Mouse (Mus musculus) CH12.LX (cell line): ENCODE measurements around the gene Soga1. TPM values are rescaled to one million over a fixed set of nuclear protein-coding genes. Genes with fewer than 3 reads are reported as not detected.

Experiments
- DNase-seq: peaks from one replicate; pipeline ENCODE4 v3.0.0-alpha.2; 2013; ENCODE audit errors: extremely low read depth
- H3K27ac ChIP-seq: 2 replicates; pipeline ENCODE4 v1.5.1; 2012; ENCODE audit warnings: low read depth, mild to moderate bottlenecking, control low read depth, moderate library complexity; ENCODE audit not compliant: insufficient read depth
- H3K27me3 ChIP-seq: replicated peaks from 2 replicates; pipeline ENCODE3; 2012; ENCODE audit warnings: inconsistent platforms
- H3K36me3 ChIP-seq, 2 experiments: replicated peaks in 1 of 2; 2 replicates each; pipeline versions ENCODE3 to v1.6.1; 2012; ENCODE audit warnings: inconsistent platforms in 1 of 2, low read length in 1 of 2, mild to moderate bottlenecking in 1 of 2, mixed read lengths in 1 of 2, moderate library complexity in 1 of 2; ENCODE audit not compliant: control insufficient read depth in 1 of 2, insufficient read depth in 1 of 2
- H3K4me1 ChIP-seq, 2 experiments: 2 replicates each; pipeline ENCODE4 v1.6.1; 2012; ENCODE audit warnings: inconsistent platforms in 1 of 2, moderate library complexity in 1 of 2; ENCODE audit not compliant: insufficient read depth in 2 of 2, control insufficient read depth in 1 of 2
- H3K4me2 ChIP-seq: 2 replicates; pipeline ENCODE4 v1.6.1; 2012; ENCODE audit warnings: low read depth, mild to moderate bottlenecking, control low read depth; ENCODE audit not compliant: poor library complexity, insufficient read depth, severe bottlenecking
- H3K4me3 ChIP-seq, 3 experiments: fragments of 150-350 bp in 1 of 3; sonication (generic) in 1 of 3; replicated peaks in 1 of 3; 2 replicates each; pipeline versions ENCODE3 to v1.5.1; 2011 to 2012; ENCODE audit warnings: low read depth in 2 of 3, low read length in 2 of 3, mild to moderate bottlenecking in 2 of 3, moderate library complexity in 2 of 3, control low read depth in 1 of 3, improper control_type of control experiment in 1 of 3, inconsistent platforms in 1 of 3, mixed read lengths in 1 of 3; ENCODE audit not compliant: poor library complexity in 1 of 3
- H3K79me2 ChIP-seq: replicated peaks from 2 replicates; pipeline ENCODE4 v1.6.1; 2012; ENCODE audit warnings: mild to moderate bottlenecking, moderate library complexity; ENCODE audit not compliant: control insufficient read depth, poor library complexity, insufficient read depth, severe bottlenecking; ENCODE audit errors: extremely low read depth
- H3K9ac ChIP-seq: 2 replicates; pipeline ENCODE4 v1.6.1; 2012; ENCODE audit warnings: low read depth, mild to moderate bottlenecking, control low read depth, moderate library complexity; ENCODE audit not compliant: insufficient read depth
- H3K9me3 ChIP-seq: replicated peaks from 2 replicates; pipeline ENCODE3; 2012; ENCODE audit warnings: low read length, inconsistent platforms, mixed read lengths
- CTCF ChIP-seq, 2 experiments: IDR thresholded peaks in 1 of 2; conservative IDR thresholded peaks in 1 of 2; 2 replicates each; pipeline ENCODE4 v1.5.1; 2011 to 2012; ENCODE audit warnings: low read depth in 2 of 2, low read length in 2 of 2, improper control_type of control experiment in 1 of 2, inconsistent platforms in 1 of 2, mild to moderate bottlenecking in 1 of 2, moderate library complexity in 1 of 2
- ELF1 ChIP-seq: IDR thresholded peaks from 2 replicates; pipeline ENCODE4 v1.6.1; 2014; ENCODE audit warnings: low read depth, mild to moderate bottlenecking, inconsistent platforms, low read length, improper control_type of control experiment
- ETS1 ChIP-seq: conservative IDR thresholded peaks from 2 replicates; pipeline ENCODE4 v1.6.1; 2012; ENCODE audit warnings: low read depth, mild to moderate bottlenecking, inconsistent platforms, low read length, improper control_type of control experiment, moderate library complexity
- IRF4 ChIP-seq: IDR thresholded peaks from 2 replicates; pipeline ENCODE4 v1.6.1; 2014; ENCODE audit warnings: low read depth, mild to moderate bottlenecking, inconsistent platforms, low read length, improper control_type of control experiment
- MEF2A ChIP-seq: IDR thresholded peaks from 2 replicates; pipeline ENCODE4 v1.6.1; 2014; ENCODE audit warnings: low read depth, mild to moderate bottlenecking, inconsistent platforms, low read length, improper control_type of control experiment, borderline replicate concordance
- MYC ChIP-seq: IDR thresholded peaks from 2 replicates; pipeline ENCODE4 v1.6.1; 2011; ENCODE audit warnings: low read depth, mild to moderate bottlenecking, improper control_type of control experiment, low read length
- NRF1 ChIP-seq: IDR thresholded peaks from 2 replicates; pipeline ENCODE4 v1.6.1; 2014; ENCODE audit warnings: low read depth, mild to moderate bottlenecking, inconsistent platforms, low read length, improper control_type of control experiment, moderate library complexity
- PAX5 ChIP-seq: IDR thresholded peaks from 2 replicates; pipeline ENCODE4 v1.6.1; 2012; ENCODE audit warnings: low read length, inconsistent platforms, mixed read lengths
- POLR2AphosphoS2 ChIP-seq: IDR thresholded peaks from 2 replicates; pipeline ENCODE4 v1.6.1; 2011; ENCODE audit warnings: low read depth, low read length, improper control_type of control experiment
- RAD21 ChIP-seq: IDR thresholded peaks from 2 replicates; pipeline ENCODE4 v1.6.1; 2011; ENCODE audit warnings: low read depth, mild to moderate bottlenecking, low read length, improper control_type of control experiment, moderate library complexity
- SIN3A ChIP-seq: IDR thresholded peaks from 2 replicates; pipeline ENCODE4 v1.6.1; 2012; ENCODE audit warnings: low read length, improper control_type of control experiment, inconsistent platforms
- SMC3 ChIP-seq: IDR thresholded peaks from 2 replicates; pipeline ENCODE4 v1.6.1; 2011; ENCODE audit warnings: low read depth, low read length, improper control_type of control experiment
- TCF12 ChIP-seq: IDR thresholded peaks from 2 replicates; pipeline ENCODE4 v1.6.1; 2014; ENCODE audit warnings: low read depth, mild to moderate bottlenecking, inconsistent platforms, low read length, improper control_type of control experiment
- UBTF ChIP-seq: IDR thresholded peaks from 2 replicates; pipeline ENCODE4 v1.6.1; 2012; ENCODE audit warnings: low read depth, mild to moderate bottlenecking, inconsistent platforms, low read length, improper control_type of control experiment, moderate library complexity
- USF2 ChIP-seq: conservative IDR thresholded peaks from 2 replicates; pipeline ENCODE4 v1.6.1; 2011; ENCODE audit warnings: low read depth, low read length, improper control_type of control experiment
- ZC3H11A ChIP-seq: IDR thresholded peaks from 2 replicates; pipeline ENCODE4 v1.6.1; 2012; ENCODE audit warnings: low read depth, mild to moderate bottlenecking, inconsistent platforms, low read length, improper control_type of control experiment
- ZKSCAN1 ChIP-seq: IDR thresholded peaks from 2 replicates; pipeline ENCODE4 v1.6.1; 2012; ENCODE audit warnings: low read depth, inconsistent platforms, low read length, improper control_type of control experiment, borderline replicate concordance
- ZMIZ1 ChIP-seq: IDR thresholded peaks from 2 replicates; pipeline ENCODE4 v1.6.1; 2012; ENCODE audit warnings: low read depth, mild to moderate bottlenecking, inconsistent platforms, low read length, improper control_type of control experiment
- dilution Hi-C: fragments of 300-500 bp; cut with MboI; formaldehyde crosslinking; loops from 2 replicates; pipeline ENCODE4 v1.14.3; 2020; ENCODE audit warnings: low sequenced_read_pairs; ENCODE audit not compliant: extremely low pct_unique_long_range_greater_than_20kb, extremely low pct_ligation_motif_present
- in situ Hi-C: fragments of 300-500 bp; cut with MboI; formaldehyde crosslinking; loops from 3 replicates; pipeline ENCODE4 v1.14.3; 2019; ENCODE audit warnings: low sequenced_read_pairs, low pct_ligation_motif_present, low pct_unique_long_range_greater_than_20kb, mixed read lengths
- polyA plus RNA-seq: library from polyadenylated mRNA; unstranded; fragments of >175 nt; gene quantifications from 2 replicates; pipeline ENCODE4 v1.2.1, GENCODE M21; 2012; ENCODE audit warnings: low read depth; ENCODE audit not compliant: insufficient read length
- total RNA-seq, 2 experiments: library from RNA; depleted of rRNA; stranded (reverse); fragments of 300-350 nt in 1 of 2; fragments of >200 nt in 1 of 2; gene quantifications; 2 replicates each; pipeline ENCODE4 v1.2.3; 2012 to 2014

The Soga1 gene
- 1.0 and 2.0 TPM in 2 replicates for total RNA-seq (2012; rRNA removed)
- total RNA-seq (2014; rRNA removed): 0.31 and 0.39 TPM in 2 replicates
- polyA plus RNA-seq: 1.8 and 2.0 TPM in 2 replicates

GRCm38 (mm10) chr2:157078793-157079700 lies at the start of gene Soga1:
TSS of gene Soga1 (minus strand) at chr2:157079254.
- Histone ChIP-seq H3K27ac (no peak within 1 kb of the TSS), H3K4me2 (peak within 1 kb of the TSS; percentile 86), H3K27me3 (peaks cover 63% of the 10 kb centered on the region), H3K4me1 (peaks cover 5 to 10% of the 10 kb centered on the region in 2 experiments; a peak in 1 of 4 replicates), H3K36me3 (no peaks in the 10 kb centered on the region), H3K9ac (peak within 1 kb of the TSS; percentile 32), H3K4me3 (peak within 1 kb of the TSS; percentile 40 to 62 (median 59)), H3K79me2 (no peaks in the 10 kb centered on the region), H3K9me3 (no peaks in the 10 kb centered on the region)
- in situ Hi-C loops (loop anchor here (25.0 kb wide), 1 partner anchor 192 kb away; the partner anchor contains the start of gene Sla2), dilution Hi-C loops (no loop called here)
- TF ChIP-seq CTCF (conservative IDR thresholded peaks at IDR 0.05 in 1 of 2, IDR thresholded peaks at IDR 0.05 in 1 of 2; ENCODE audit: low read depth in 2 of 2, low read length in 2 of 2): peak in 1 of 2 experiments; percentile 62; a peak in 2 of 4 replicates
- no peak for TF ChIP-seq SIN3A
- TF ChIP-seq UBTF: peak; percentile 68; the same call in 1 of the 2 replicates
- TF ChIP-seq SMC3: peak; percentile 35
- TF ChIP-seq RAD21: peak; percentile 53
- TF ChIP-seq ZMIZ1: no peak
- TF ChIP-seq ZKSCAN1: no peak
- TF ChIP-seq ZC3H11A: no peak
- DNase-seq: no peak

GRCm38 (mm10) chr2:157128072-157128471 lies 49.0 kb upstream of the Soga1 start:
- Histone ChIP-seq H3K79me2 (peaks cover 16% of the 10 kb centered on the region), H3K27ac (no peak overlapping the region), H3K27me3 (no peaks in the 10 kb centered on the region), H3K4me3 (no peak overlapping the region), H3K9ac (no peak overlapping the region), H3K36me3 (peaks cover 24 to 42% of the 10 kb centered on the region in 2 experiments), H3K9me3 (no peaks in the 10 kb centered on the region), H3K4me2 (peak overlapping the region; percentile 92; the same call in 1 of the 2 replicates), H3K4me1 (peaks cover 3 to 37% of the 10 kb centered on the region in 2 experiments; a peak in 3 of 4 replicates)
- no peak for DNase-seq
- dilution Hi-C loops (no loop called here), in situ Hi-C loops (loop anchor here (10.0 to 25.0 kb wide), 2 partner anchors 157 to 434 kb away; partner anchors contain the start of genes Blcap and Nnat)
- TF ChIP-seq USF2 (no peak), POLR2AphosphoS2 (no peak), SMC3 (peak; percentile 62), IRF4 (peak; percentile 57; the same call in 1 of the 2 replicates), RAD21 (peak; percentile 83), NRF1 (peak; percentile 34; the same call in 1 of the 2 replicates), ETS1 (no peak), MYC (peak; percentile 28; the same call in 1 of the 2 replicates), ZC3H11A (0 out of 2 replicates have a peak, but pooled peaks have one; percentile 3), TCF12 (peak; percentile 21; the same call in 1 of the 2 replicates), CTCF (conservative IDR thresholded peaks at IDR 0.05 in 1 of 2, IDR thresholded peaks at IDR 0.05 in 1 of 2; ENCODE audit: low read depth in 2 of 2, low read length in 2 of 2) (peak in 1 of 2 experiments; percentile 73; a peak in 2 of 4 replicates), MEF2A (no peak), ELF1 (no peak), PAX5 (no peak)
